Mouse (Mus musculus): ENCODE data around the gene Parva. TPM values are rescaled to one million over a fixed set of nuclear protein-coding genes. Genes with fewer than 3 reads are reported as not detected.

Parva gene
- 18.0 and 18.2 TPM in 2 replicates for polyA plus RNA-seq (2012; rRNA removed)

DNA sequence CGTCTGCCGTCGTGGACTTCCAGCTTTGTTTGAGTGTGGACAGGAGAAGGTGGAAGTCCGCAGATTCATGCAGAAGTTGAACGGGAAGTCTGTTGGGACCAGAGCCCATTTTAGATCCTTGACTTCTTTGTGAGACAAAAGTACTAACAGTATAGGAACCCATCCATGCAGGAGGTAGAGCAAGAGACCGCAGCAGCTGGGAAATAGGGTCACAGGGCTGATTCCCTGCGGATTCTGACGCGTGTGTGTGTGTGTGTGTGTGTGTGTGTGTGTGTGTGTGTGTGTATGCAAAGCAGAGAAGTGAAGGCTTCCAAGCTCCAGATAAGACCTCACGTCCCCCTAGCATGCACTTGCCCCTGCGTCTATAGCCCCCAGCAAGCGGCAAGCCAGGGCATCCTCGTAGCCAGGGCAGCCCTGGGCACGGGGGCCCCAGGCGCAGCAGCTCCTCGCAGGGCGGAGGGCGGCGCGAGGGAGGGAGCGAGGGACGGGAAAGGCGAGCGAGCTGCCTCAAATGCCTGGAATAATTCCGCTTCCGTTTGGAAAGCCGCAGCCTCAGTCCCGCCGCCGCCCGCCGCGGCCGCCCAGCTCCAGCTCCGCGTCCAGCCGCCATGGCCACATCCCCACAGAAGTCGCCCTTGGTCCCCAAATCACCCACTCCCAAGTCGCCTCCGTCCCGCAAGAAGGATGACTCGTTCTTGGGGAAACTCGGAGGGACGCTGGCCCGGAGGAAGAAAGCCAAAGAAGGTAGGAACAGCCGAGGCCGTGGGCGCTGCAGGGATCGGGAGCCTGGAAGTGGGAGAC is at the start of gene Parva:
Gene Parva (plus strand): TSS at position 149 of the 801 bp plus-strand sequence.

Other genes with a start within 250 kb of the Parva start
- 32.1 and 38.1 TPM in 2 replicates for gene Mical2, start 201.6 kb upstream of the Parva start, polyA plus RNA-seq (2012; rRNA removed)